Mouse (Mus musculus) heart, postnatal 10 days (tissue): ENCODE data around the gene Ddx6. TPM values are rescaled to one million over a fixed set of nuclear protein-coding genes. Genes with fewer than 3 reads are reported as not detected.
"Not testable (repeated sequence)": the region's sequence is repeated elsewhere in the genome, so short reads cannot be mapped to it uniquely, and the experiment has no call there.

Experiments used
- DNase-seq, 2 experiments: peaks; one replicate each; pipeline ENCODE4 v3.0.0; 2021
- intact Hi-C: fragments of 180-260 bp; cut with DNase I; formaldehyde crosslinking; loops from one replicate; pipeline ENCODE4 v1.15.1; 2025
- total RNA-seq, 2 experiments: library from RNA; stranded (reverse); gene quantifications; 2 replicates each; pipeline ENCODE4 v1.2.3; 2021

Ddx6 gene
- 100 to 1,000 TPM in 1 of 2 experiments, 10 to 100 TPM in 1; 96.2 to 104 TPM for total RNA-seq

GRCm38 (mm10) chr9:44604779-44605615, at the start of gene Ddx6:
Gene Ddx6, plus strand, starts transcription at chr9:44604892.
- intact Hi-C loops = loop anchor here (2.0 kb wide), 1 partner anchor 94 kb away; no protein-coding TSS in a partner anchor

GRCm38 (mm10) chr9:44561597-44561996, 43.1 kb upstream of the Ddx6 start, which contains the start of gene Cxcr5:
Gene Cxcr5, minus strand, starts transcription at chr9:44561877.
- intact Hi-C loops = no loop called here
- peak in 1 of 2 experiments; percentile 27 for DNase-seq

More at GRCm38 (mm10) chr9:44604779-44605615, at the start of gene Ddx6:
- DNase-seq = peak; percentile 80 to 85

- intact Hi-C loops = no loop called here
- no peak for DNase-seq
Observed at GRCm38 (mm10) chr9:44562936-44563335, 41.8 kb upstream of the Ddx6 start.

GRCm38 (mm10) chr9:44565367-44565766, 39.3 kb upstream of the Ddx6 start:
- intact Hi-C loops = no loop called here
- no peak for DNase-seq

GRCm38 (mm10) chr9:44567338-44568082, 37.2 kb upstream of the Ddx6 start:
- DNase-seq = peak; percentile 66 to 68
- intact Hi-C loops = no loop called here

GRCm38 (mm10) chr9:44568083-44568455, 36.6 kb upstream of the Ddx6 start:
- DNase-seq = no peak
- intact Hi-C loops = no loop called here

GRCm38 (mm10) chr9:44570939-44571382, 33.7 kb upstream of the Ddx6 start:
- intact Hi-C loops = no loop called here
- no peak for DNase-seq

- intact Hi-C loops = no loop called here
- no peak for DNase-seq
Observed at GRCm38 (mm10) chr9:44573306-44573705, 31.4 kb upstream of the Ddx6 start.

GRCm38 (mm10) chr9:44575095-44575494, 29.6 kb upstream of the Ddx6 start:
- intact Hi-C loops = no loop called here
- DNase-seq = no peak

- intact Hi-C loops, DNase-seq: not testable (repeated sequence)
Observed at GRCm38 (mm10) chr9:44576046-44576445, 28.6 kb upstream of the Ddx6 start.

DNA sequence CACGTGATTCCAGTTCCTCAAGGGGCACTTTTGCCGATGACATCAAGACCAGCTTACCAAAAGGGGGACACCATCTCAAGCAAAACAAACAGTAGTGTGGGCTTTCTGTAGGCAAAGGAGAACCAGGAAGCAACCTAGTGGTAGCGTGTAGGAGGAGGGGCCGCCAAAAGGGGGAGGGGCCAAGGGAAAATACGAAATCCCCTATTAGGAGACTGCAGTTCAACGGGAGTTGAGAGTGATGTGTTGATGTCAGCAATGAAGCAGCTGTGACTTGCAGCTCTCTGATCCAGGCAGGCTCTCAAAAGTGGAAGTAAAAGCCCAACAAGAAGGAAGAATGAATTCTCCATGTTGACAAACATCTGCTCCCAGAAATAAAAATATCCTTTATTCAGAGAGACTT, 25.3 kb upstream of the Ddx6 start:
- intact Hi-C loops = no loop called here
- peak; percentile 57 to 65 for DNase-seq

- intact Hi-C loops = no loop called here
- no peak for DNase-seq
Observed at GRCm38 (mm10) chr9:44580085-44580484, 24.6 kb upstream of the Ddx6 start.

DNA sequence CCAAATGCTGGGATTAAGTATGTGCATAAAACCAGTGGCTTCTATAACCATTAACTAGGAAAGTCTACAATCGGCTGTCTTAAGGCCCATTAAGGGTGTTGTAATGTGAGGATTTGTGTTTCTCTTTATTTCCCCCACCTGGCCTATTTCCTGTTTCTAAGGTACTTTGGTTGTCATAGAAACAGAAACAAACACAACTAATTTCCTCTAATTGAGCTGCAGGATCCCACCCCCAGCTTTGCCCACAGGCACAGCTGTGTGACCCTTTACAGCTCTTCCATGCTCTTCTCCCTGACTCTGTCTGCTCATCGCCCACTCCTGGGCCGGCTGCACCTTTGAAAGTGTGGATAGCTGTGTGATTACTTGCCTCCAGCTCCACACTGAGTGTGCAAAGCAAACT, 23.3 kb upstream of the Ddx6 start:
- intact Hi-C loops = no loop called here
- no peak for DNase-seq

DNA sequence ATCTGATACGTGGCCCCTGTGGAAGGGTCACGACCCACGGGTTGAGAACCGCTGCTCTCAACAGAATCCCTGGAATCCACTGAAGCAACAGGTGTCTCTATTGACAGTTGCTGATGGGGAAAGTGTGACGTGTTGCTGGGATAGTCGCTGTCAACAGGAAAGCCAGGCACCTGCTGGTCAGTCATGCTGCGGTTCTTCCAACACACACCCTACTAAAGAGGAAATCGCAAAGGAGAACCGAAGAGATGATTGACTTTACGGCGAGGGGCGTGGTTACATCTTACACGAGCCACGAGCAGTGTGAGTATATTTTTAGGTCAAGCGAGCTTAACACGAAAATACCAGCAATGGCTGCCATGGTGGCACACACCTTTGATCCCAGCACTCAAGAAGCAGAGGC, 22.3 kb upstream of the Ddx6 start:
- no peak for DNase-seq
- intact Hi-C loops = no loop called here

DNA sequence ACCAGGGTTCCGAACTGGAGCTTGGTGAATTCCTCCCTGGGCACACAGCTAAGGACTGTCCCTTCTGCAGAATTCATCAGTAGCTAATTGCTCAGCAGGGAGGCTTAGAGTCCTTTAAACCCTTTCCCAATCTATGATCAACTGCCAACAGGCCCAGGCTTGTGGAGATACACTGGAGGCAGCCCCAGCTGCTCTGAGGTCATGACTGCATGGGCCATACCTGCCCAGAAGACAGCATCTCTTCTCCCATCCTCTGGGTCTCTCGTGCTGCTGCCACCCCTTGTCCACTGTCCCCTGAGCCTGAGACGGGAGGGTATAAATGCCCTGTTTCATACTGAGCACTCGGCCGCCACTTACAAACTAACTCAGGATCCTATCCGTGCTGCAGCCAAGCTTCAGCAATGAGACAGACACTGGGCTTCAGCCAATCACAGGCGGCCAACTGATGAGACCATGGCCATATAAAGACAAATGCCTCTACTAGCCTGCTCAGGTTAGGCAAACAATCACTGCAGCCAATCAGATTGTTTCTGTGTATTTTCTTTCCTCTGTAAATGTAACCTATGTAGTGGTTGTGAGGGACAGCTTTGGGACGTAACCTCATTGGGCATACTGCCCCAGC, 17.9 kb upstream of the Ddx6 start:
- DNase-seq = no peak
- intact Hi-C loops = no loop called here

DNA sequence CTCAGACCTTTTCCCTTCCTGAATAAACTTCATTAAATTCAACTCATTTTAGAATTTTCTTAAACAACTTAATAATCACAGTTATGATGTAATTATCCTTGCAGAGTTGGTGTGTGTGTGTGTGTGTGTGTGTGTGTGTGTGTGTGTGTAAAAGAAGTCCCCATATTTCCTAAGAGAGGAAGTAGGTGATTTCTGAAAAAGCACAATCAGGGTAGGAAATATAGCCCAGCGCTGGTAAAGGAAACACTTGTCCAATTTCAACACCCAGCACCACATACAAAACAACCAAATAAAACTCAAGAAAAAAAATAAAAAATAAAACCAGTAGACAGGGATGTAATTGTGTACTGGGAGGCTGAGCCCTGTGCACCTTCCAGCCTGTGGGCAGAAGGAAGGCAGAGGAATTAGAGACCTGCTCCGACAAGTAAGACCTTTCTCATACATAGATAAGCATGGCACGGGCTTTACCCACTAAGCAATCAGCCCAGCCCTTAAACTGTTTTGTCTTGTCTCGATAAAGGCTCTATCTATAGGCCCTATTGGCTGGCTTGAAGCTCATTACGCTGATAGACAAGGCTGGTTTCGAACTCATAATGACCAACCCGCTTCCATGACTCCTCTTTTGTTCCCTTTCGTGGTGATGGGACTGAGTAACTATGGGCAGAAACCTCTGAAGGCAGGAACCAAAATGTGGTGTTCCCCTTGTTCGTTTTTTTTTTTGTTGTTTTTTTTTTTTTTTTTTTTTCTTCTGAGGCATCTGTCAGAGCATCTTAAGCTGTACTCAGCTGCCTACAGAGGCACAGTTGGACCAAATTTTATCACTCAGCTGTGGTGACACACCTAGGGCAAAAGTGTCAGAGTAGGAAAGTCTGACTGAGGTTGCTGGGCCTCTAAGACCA, 17.2 kb upstream of the Ddx6 start:
- intact Hi-C loops = no loop called here
- no peak for DNase-seq

GRCm38 (mm10) chr9:44588605-44589004, 16.1 kb upstream of the Ddx6 start:
- intact Hi-C loops = no loop called here
- no peak for DNase-seq

- DNase-seq = no peak
- intact Hi-C loops = no loop called here
Observed at GRCm38 (mm10) chr9:44589095-44589494, 15.6 kb upstream of the Ddx6 start.

GRCm38 (mm10) chr9:44590969-44591368, 13.7 kb upstream of the Ddx6 start:
- intact Hi-C loops = no loop called here
- DNase-seq = no peak

GRCm38 (mm10) chr9:44591595-44592188, 13.0 kb upstream of the Ddx6 start:
- intact Hi-C loops = no loop called here
- no peak for DNase-seq
